Mouse (Mus musculus): ENCODE measurements at regions not wholly inside any gene's neighbourhood (a gene's known extent, or its start where the extent isn't known, plus 50 kb on each side); places are given as distances from the start of the nearest gene placed in this dataset.
A peak's percentile ranks its signal among the peaks of the same experiment; 100 is the strongest.

- H3K4me2 ChIP-seq (replicated peaks; ENCODE audit: low read depth) = peak overlapping the region; percentile 39
- H3K36me3 ChIP-seq (ENCODE audit: control insufficient read depth, insufficient read depth, low read length) = no peaks in the 10 kb centered on the region
- H3K9me3 ChIP-seq (ENCODE audit: control insufficient read depth, low read length) = no peaks in the 10 kb centered on the region
- peak; percentile 86 for DNase-seq (ENCODE audit: low spot score)
- peak; percentile 77 for ATAC-seq (ENCODE audit: low FRiP score, low TSS enrichment)
- TF ChIP-seq EP300 (optimal IDR thresholded peaks at IDR 0.05) (no peak), CTCF (IDR thresholded peaks at IDR 0.05; ENCODE audit: low read depth) (peak; percentile 39; the same call in 1 of the 2 replicates)
- 0 out of 2 replicates have a peak, but pooled peaks cover 4% of the 10 kb centered on the region for H3K27me3 ChIP-seq (ENCODE audit: control insufficient read depth, insufficient read depth, low read length)
- no peak overlapping the region for H3K9ac ChIP-seq (ENCODE audit: low read length)
- H3K4me3 ChIP-seq (ENCODE audit: low read depth, low read length) = peak overlapping the region; percentile 19
- H3K4me1 ChIP-seq (replicated peaks; ENCODE audit: control insufficient read depth, insufficient read depth) = no peaks in the 10 kb centered on the region
- 2% methylated on average over 22 of the region's 22 CpGs for WGBS
- H3K27ac ChIP-seq (replicated peaks) = no peak overlapping the region
These were observed 130.8 kb upstream of the Dpyd start for GRCm38 (mm10) chr3:118431031-118431723.

- WGBS = 2% methylated on average over 31 of the region's 31 CpGs
These were observed 128.4 kb upstream of the Dpyd start for GRCm38 (mm10) chr3:118433441-118434021.

GRCm38 (mm10) chr3:118434311-118434710 is 127.6 kb upstream of the Dpyd start:
- under 1% methylated on average over 17 of the region's 17 CpGs for WGBS
- ATAC-seq (ENCODE audit: low FRiP score, low TSS enrichment) = no peak

More at GRCm38 (mm10) chr3:118433441-118434021, 128.4 kb upstream of the Dpyd start:
- no peak for DNase-seq (ENCODE audit: low spot score)
- Histone ChIP-seq H3K9me3 (ENCODE audit: control insufficient read depth, low read length) (no peaks in the 10 kb centered on the region), H3K9ac (ENCODE audit: low read length) (no peak overlapping the region), H3K27ac (replicated peaks) (no peak overlapping the region), H3K4me2 (replicated peaks; ENCODE audit: low read depth) (peak overlapping the region; percentile 55), H3K4me3 (ENCODE audit: low read depth, low read length) (peak overlapping the region; percentile 40), H3K36me3 (ENCODE audit: control insufficient read depth, insufficient read depth, low read length) (no peaks in the 10 kb centered on the region), H3K27me3 (ENCODE audit: control insufficient read depth, insufficient read depth, low read length) (0 out of 2 replicates have a peak, but pooled peaks cover 4% of the 10 kb centered on the region), H3K4me1 (replicated peaks; ENCODE audit: control insufficient read depth, insufficient read depth) (no peaks in the 10 kb centered on the region)
- no peak for ATAC-seq (ENCODE audit: low FRiP score, low TSS enrichment)
- no peak for TF ChIP-seq CTCF (IDR thresholded peaks at IDR 0.05; ENCODE audit: low read depth)
- TF ChIP-seq EP300 (optimal IDR thresholded peaks at IDR 0.05) = no peak

GRCm38 (mm10) chr3:118434847-118435246 is 127.1 kb upstream of the Dpyd start:
- peak overlapping the region; percentile 40; the same call in 1 of the 2 replicates for H3K4me3 ChIP-seq (ENCODE audit: low read depth, low read length)
- H3K27me3 ChIP-seq (ENCODE audit: control insufficient read depth, insufficient read depth, low read length) = 0 out of 2 replicates have a peak, but pooled peaks cover 4% of the 10 kb centered on the region
- no peak overlapping the region for H3K27ac ChIP-seq (replicated peaks)
- no peaks in the 10 kb centered on the region for H3K4me1 ChIP-seq (replicated peaks; ENCODE audit: control insufficient read depth, insufficient read depth)
- H3K9ac ChIP-seq (ENCODE audit: low read length) = no peak overlapping the region
- DNase-seq (ENCODE audit: low spot score) = no peak
- H3K9me3 ChIP-seq (ENCODE audit: control insufficient read depth, low read length) = no peaks in the 10 kb centered on the region
- no peaks in the 10 kb centered on the region for H3K36me3 ChIP-seq (ENCODE audit: control insufficient read depth, insufficient read depth, low read length)
- TF ChIP-seq EP300 (optimal IDR thresholded peaks at IDR 0.05) (no peak), CTCF (IDR thresholded peaks at IDR 0.05; ENCODE audit: low read depth) (no peak)
- ATAC-seq (ENCODE audit: low FRiP score, low TSS enrichment) = no peak
- peak overlapping the region; percentile 31 for H3K4me2 ChIP-seq (replicated peaks; ENCODE audit: low read depth)
- 2% methylated on average over 13 of the region's 13 CpGs for WGBS

More at GRCm38 (mm10) chr3:118434311-118434710, 127.6 kb upstream of the Dpyd start:
- TF ChIP-seq CTCF (IDR thresholded peaks at IDR 0.05; ENCODE audit: low read depth) = no peak
- TF ChIP-seq EP300 (optimal IDR thresholded peaks at IDR 0.05) = no peak
- H3K4me3 ChIP-seq (ENCODE audit: low read depth, low read length) = peak overlapping the region; percentile 40
- H3K4me1 ChIP-seq (replicated peaks; ENCODE audit: control insufficient read depth, insufficient read depth) = no peaks in the 10 kb centered on the region
- 0 out of 2 replicates have a peak, but pooled peaks cover 4% of the 10 kb centered on the region for H3K27me3 ChIP-seq (ENCODE audit: control insufficient read depth, insufficient read depth, low read length)
- no peaks in the 10 kb centered on the region for H3K36me3 ChIP-seq (ENCODE audit: control insufficient read depth, insufficient read depth, low read length)
- H3K9ac ChIP-seq (ENCODE audit: low read length) = no peak overlapping the region
- DNase-seq (ENCODE audit: low spot score) = no peak
- peak overlapping the region; percentile 55 for H3K4me2 ChIP-seq (replicated peaks; ENCODE audit: low read depth)
- no peaks in the 10 kb centered on the region for H3K9me3 ChIP-seq (ENCODE audit: control insufficient read depth, low read length)
- H3K27ac ChIP-seq (replicated peaks) = no peak overlapping the region

- TF ChIP-seq CTCF (IDR thresholded peaks at IDR 0.05; ENCODE audit: low read depth) (no peak), EP300 (optimal IDR thresholded peaks at IDR 0.05) (no peak)
- Histone ChIP-seq H3K4me3 (ENCODE audit: low read depth, low read length) (peak overlapping the region; percentile 40; the same call in 1 of the 2 replicates), H3K9me3 (ENCODE audit: control insufficient read depth, low read length) (no peaks in the 10 kb centered on the region), H3K27me3 (ENCODE audit: control insufficient read depth, insufficient read depth, low read length) (0 out of 2 replicates have a peak, but pooled peaks cover 4% of the 10 kb centered on the region), H3K36me3 (ENCODE audit: control insufficient read depth, insufficient read depth, low read length) (no peaks in the 10 kb centered on the region), H3K9ac (ENCODE audit: low read length) (no peak overlapping the region), H3K4me2 (replicated peaks; ENCODE audit: low read depth) (peak overlapping the region; percentile 31), H3K27ac (replicated peaks) (no peak overlapping the region), H3K4me1 (replicated peaks; ENCODE audit: control insufficient read depth, insufficient read depth) (no peaks in the 10 kb centered on the region)
- no peak for ATAC-seq (ENCODE audit: low FRiP score, low TSS enrichment)
- WGBS = 15% methylated on average over 9 of the region's 9 CpGs
- DNase-seq (ENCODE audit: low spot score) = no peak
These were observed 126.7 kb upstream of the Dpyd start for GRCm38 (mm10) chr3:118435248-118435647.

Data from stomach, postnatal 0 days (tissue).